Mouse (Mus musculus) left cerebral cortex, postnatal 36 days (tissue): ENCODE data around the gene Gm45785. TPM values are rescaled to one million over a fixed set of nuclear protein-coding genes. Genes with fewer than 3 reads are reported as not detected.

Experiments
- DNase-seq, 2 experiments: peaks; one replicate each; pipeline ENCODE4 v3.0.0; 2021 to 2022; ENCODE audit warnings: low spot score in 2 of 2, mixed read lengths in 1 of 2
- intact Hi-C: fragments of 180-260 bp; cut with DNase I; formaldehyde crosslinking; loops from one replicate; pipeline ENCODE4 v1.15.1; 2025
- total RNA-seq, 2 experiments: library from RNA; stranded (reverse); gene quantifications; 2 replicates each; pipeline ENCODE4 v1.2.3; 2021

Gm45785 gene
- total RNA-seq, 2 experiments from 2014 or later = 2.3 TPM; not detected in 1

DNA sequence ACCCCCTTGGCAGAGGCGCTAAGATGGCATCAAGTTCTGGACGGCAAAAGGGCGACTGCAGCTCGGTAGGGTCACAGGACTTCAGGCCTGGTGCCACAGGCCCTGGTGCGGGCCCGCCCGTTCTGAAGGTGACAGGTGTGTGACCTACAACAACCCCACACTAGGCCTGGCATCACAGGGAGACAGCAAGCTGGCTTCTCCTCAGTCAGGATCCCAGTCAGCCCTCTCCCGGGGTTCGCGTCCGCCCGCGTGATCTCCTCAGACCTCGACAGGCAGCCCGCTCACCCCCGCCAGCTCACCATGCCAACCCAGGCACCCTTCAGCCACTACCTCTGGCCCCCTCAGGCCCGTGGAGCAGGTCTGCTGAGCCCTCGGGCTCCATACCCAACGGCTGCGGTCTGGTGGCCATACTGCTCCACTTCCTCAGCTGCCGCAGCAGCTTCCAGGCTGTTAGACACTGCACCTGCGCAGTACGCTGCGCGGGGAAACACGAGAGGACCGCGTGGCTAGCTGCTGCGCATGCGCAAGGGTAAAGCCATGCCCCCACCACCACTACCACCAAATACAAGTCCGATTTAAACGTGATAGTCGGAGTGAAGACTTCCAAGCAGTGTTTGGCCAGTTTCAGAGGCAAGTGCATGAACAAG is 68.6 kb downstream of the Gm45785 start, which contains the start of gene Syce1:
Gene Syce1 (minus strand): TSS at position 447 of the 647 bp plus-strand sequence.
- intact Hi-C loops = no loop called here
- DNase-seq = no peak

DNA sequence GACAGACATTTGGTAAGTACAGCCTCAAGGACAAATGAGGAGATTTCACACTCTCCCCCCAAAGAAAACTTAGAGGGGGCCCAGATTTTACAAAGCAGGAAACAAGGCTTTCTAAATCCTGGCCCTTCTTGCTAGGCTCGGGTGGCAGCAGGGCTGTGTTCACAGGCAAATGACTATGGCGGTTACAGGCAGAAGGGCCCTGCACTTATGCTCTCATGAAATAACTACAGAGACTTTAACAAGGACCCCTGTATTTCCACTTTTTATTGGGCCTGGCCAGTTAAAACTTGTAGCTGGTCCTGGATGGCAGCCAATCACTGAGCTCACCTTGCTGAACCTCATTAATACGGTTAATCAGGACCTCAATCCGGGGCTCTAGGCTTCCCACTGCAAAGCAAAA is 75.6 kb downstream of the Gm45785 start:
- no peak for DNase-seq
- intact Hi-C loops = no loop called here

Other genes with a start within 250 kb of the Gm45785 start
- gene Olfr61, start 227.4 kb downstream of the Gm45785 start, total RNA-seq = not detected
- gene Olfr53, start 209.9 kb downstream of the Gm45785 start, total RNA-seq = not detected
- gene Olfr539, start 196.4 kb downstream of the Gm45785 start, total RNA-seq = under 1 TPM in 1 of 2 experiments, not detected in 1; 0.07 TPM
- gene Olfr45, start 174.4 kb downstream of the Gm45785 start, total RNA-seq = not detected
- not detected for gene Olfr541, start 159.1 kb downstream of the Gm45785 start, total RNA-seq
- gene Cyp2e1, start 92.6 kb downstream of the Gm45785 start, total RNA-seq = not detected
- under 1 TPM; 0.22 to 0.54 TPM for gene Syce1, start 68.5 kb downstream of the Gm45785 start, total RNA-seq
- 10 to 100 TPM; 22.2 to 31.0 TPM for gene Zfp941, start 34.2 kb downstream of the Gm45785 start, total RNA-seq
- 1 to 10 TPM; 2.1 to 8.4 TPM for gene Urah, start 21.3 kb downstream of the Gm45785 start, total RNA-seq
- not detected for gene Scgb1c1, start 10.8 kb downstream of the Gm45785 start, total RNA-seq
- gene Odf3, start 8.5 kb downstream of the Gm45785 start, total RNA-seq = not detected
- gene Ric8a, start 626 bp upstream of the Gm45785 start, total RNA-seq = 10 to 100 TPM; 68.2 to 68.7 TPM
- 10 to 100 TPM; 22.5 to 27.3 TPM for gene Bet1l, start 1.2 kb upstream of the Gm45785 start, total RNA-seq
- 100 to 1,000 TPM; 106 to 113 TPM for gene Psmd13, start 25.6 kb upstream of the Gm45785 start, total RNA-seq
- 10 to 100 TPM; 73.1 to 78.5 TPM for gene Sirt3, start 26.0 kb upstream of the Gm45785 start, total RNA-seq
- not detected for gene Cox8b, start 44.1 kb upstream of the Gm45785 start, total RNA-seq
- under 1 TPM; 0.47 to 0.54 TPM for gene Nlrp6, start 64.6 kb upstream of the Gm45785 start, total RNA-seq
- gene Pgghg, start 85.1 kb upstream of the Gm45785 start, total RNA-seq = 1 to 10 TPM; 3.3 to 5.8 TPM
- gene Ifitm5, start 94.0 kb upstream of the Gm45785 start, total RNA-seq = not detected
- gene Gm45717, start 99.6 kb upstream of the Gm45785 start, total RNA-seq = not detected
- gene Ifitm2, start 99.7 kb upstream of the Gm45785 start, total RNA-seq = 10 to 100 TPM; 12.3 to 14.0 TPM
- gene Ifitm1, start 110.9 kb upstream of the Gm45785 start, total RNA-seq = 1 to 10 TPM; 3.6 to 4.2 TPM
- gene Ifitm3, start 154.4 kb upstream of the Gm45785 start, total RNA-seq = 10 to 100 TPM in 1 of 2 experiments, 1 to 10 TPM in 1; 9.6 to 14.3 TPM
- gene Ifitm6, start 161.6 kb upstream of the Gm45785 start, total RNA-seq = not detected
- not detected for gene Gm17387, start 172.8 kb upstream of the Gm45785 start, total RNA-seq
- 10 to 100 TPM; 84.4 to 86.3 TPM for gene B4galnt4, start 204.8 kb upstream of the Gm45785 start, total RNA-seq
- not detected for gene Pkp3, start 221.9 kb upstream of the Gm45785 start, total RNA-seq
- 1 to 10 TPM; 1.7 to 2.8 TPM for gene Sigirr, start 244.2 kb upstream of the Gm45785 start, total RNA-seq